Mouse (Mus musculus): ENCODE data around the gene Abcf3. TPM values are rescaled to one million over a fixed set of nuclear protein-coding genes. Genes with fewer than 3 reads are reported as not detected.

The Abcf3 gene
- polyA plus RNA-seq, 2 experiments, result 56.0 to 61.8 TPM

DNA sequence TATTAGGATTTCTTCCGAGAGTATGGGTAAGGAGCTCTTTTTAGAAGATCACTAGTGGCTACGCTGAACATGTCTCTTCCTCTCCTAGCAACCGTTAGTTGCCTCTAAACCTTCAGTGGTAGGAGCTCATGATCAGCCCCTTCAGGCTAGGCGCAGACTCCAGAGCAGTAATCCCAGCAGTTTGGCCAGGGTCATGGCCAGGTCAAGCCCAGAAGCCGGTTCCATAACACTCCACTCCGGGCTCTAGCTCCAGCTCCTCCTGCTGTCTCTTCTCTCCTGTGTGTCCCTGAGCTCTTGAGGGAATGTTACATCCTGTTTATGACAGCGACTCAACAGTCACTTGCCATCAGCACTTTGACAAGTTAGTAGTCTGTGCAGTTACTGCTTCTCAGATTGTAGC lies 9.0 kb downstream of the Abcf3 start:
- no peak overlapping the region for H3K9ac ChIP-seq (ENCODE audit: low read depth, low read length, severe bottlenecking)
- no peak overlapping the region for H3K4me2 ChIP-seq (replicated peaks; ENCODE audit: low read depth, low read length, severe bottlenecking)
- H3K4me1 ChIP-seq (ENCODE audit: control insufficient read depth, insufficient read depth, low read length), result no peaks in the 10 kb centered on the region
- H3K9me3 ChIP-seq (ENCODE audit: control insufficient read depth, low read length), result no peaks in the 10 kb centered on the region
- 65% methylated on average over 7 of the region's 7 CpGs for WGBS
- TF ChIP-seq POLR2A (IDR thresholded peaks at IDR 0.05; ENCODE audit: borderline replicate concordance, extremely low read depth, insufficient read depth, insufficient read length), result no peak
- H3K27me3 ChIP-seq (ENCODE audit: control insufficient read depth, insufficient read depth, low read length), result no peaks in the 10 kb centered on the region
- no peak overlapping the region for H3K4me3 ChIP-seq (replicated peaks; ENCODE audit: low read length)
- ATAC-seq (ENCODE audit: low FRiP score, low read depth), result no peak
- no peak overlapping the region for H3K27ac ChIP-seq (replicated peaks; ENCODE audit: low read depth, low read length)
- H3K36me3 ChIP-seq (ENCODE audit: control insufficient read depth, insufficient read depth, low read length), result peaks cover 94% of the 10 kb centered on the region
- DNase-seq (ENCODE audit: low spot score), result no peak

DNA sequence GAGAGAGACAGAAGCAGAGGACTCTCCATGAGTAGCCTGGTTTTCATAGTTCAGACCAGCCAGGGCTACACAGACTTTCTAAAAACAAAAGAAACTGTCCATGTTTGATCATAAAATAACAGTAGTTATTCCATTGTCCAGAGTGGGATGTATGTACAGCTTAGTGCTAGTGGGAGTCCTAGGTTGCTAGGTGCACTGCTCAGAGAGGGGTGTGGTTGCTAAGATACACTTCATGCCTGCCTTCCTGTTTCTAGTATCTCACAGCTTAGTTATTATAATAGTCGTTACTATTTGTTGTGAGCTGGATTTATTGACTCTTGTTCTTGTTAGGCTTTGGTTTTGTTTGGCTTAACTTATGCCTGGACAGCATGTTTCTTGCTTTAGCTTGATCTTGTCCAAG lies 16.7 kb downstream of the Abcf3 start:
- ATAC-seq (ENCODE audit: low FRiP score, low read depth) (no peak), DNase-seq (ENCODE audit: low spot score) (no peak)
- H3K4me3 ChIP-seq (replicated peaks; ENCODE audit: low read length), result no peak overlapping the region
- H3K4me1 ChIP-seq (ENCODE audit: control insufficient read depth, insufficient read depth, low read length), result no peaks in the 10 kb centered on the region
- WGBS, result 74% methylated on average over 1 of the region's 1 CpGs
- no peak overlapping the region for H3K9ac ChIP-seq (ENCODE audit: low read depth, low read length, severe bottlenecking)
- H3K27me3 ChIP-seq (ENCODE audit: control insufficient read depth, insufficient read depth, low read length), result no peaks in the 10 kb centered on the region
- peaks cover 31% of the 10 kb centered on the region for H3K36me3 ChIP-seq (ENCODE audit: control insufficient read depth, insufficient read depth, low read length)
- H3K9me3 ChIP-seq (ENCODE audit: control insufficient read depth, low read length), result no peaks in the 10 kb centered on the region
- H3K4me2 ChIP-seq (replicated peaks; ENCODE audit: low read depth, low read length, severe bottlenecking), result no peak overlapping the region
- no peak overlapping the region for H3K27ac ChIP-seq (replicated peaks; ENCODE audit: low read depth, low read length)
- TF ChIP-seq POLR2A (IDR thresholded peaks at IDR 0.05; ENCODE audit: borderline replicate concordance, extremely low read depth, insufficient read depth, insufficient read length), result no peak

DNA sequence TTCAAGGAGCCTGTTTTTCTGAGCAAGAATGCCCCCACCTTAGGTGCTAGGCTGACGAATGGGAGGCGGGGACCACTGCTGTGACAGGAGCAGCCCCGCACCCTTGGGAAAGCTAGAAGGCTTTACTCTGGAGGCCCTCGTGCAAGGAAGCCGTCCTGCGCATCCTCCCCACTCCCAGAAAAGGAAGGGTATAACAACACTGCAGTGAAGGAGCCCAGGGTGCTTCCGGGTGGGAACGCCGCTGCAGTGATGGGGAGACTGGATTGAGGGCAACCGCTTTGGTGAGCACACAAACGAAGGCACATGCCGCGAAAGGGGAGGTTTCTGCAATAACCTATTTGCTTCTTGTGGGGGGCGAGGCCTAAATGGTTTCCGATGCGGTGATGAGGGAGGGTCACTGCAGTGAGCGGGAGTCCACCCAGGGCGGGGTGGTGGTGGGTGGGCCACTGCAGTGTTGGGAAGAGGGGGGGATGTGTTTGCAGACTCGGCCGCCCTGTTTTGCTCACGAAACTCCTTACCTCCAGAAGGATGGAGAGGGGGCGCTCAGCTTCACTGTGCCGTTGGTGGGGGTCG lies 41.1 kb downstream of the Abcf3 start, which contains the start of gene Vwa5b2:
Vwa5b2 (plus strand) TSS at position 106 of the 573 bp plus-strand sequence.
- TF ChIP-seq POLR2A (IDR thresholded peaks at IDR 0.05; ENCODE audit: borderline replicate concordance, extremely low read depth, insufficient read depth, insufficient read length), result no peak
- peak; percentile 61 for ATAC-seq (ENCODE audit: low FRiP score, low read depth)
- H3K36me3 ChIP-seq (ENCODE audit: control insufficient read depth, insufficient read depth, low read length), result no peaks in the 10 kb centered on the region
- WGBS, result 1% methylated on average over 24 of the region's 24 CpGs
- peak within 1 kb of the TSS; percentile 52 for H3K4me3 ChIP-seq (replicated peaks; ENCODE audit: low read length)
- H3K27ac ChIP-seq (replicated peaks; ENCODE audit: low read depth, low read length), result no peak within 1 kb of the TSS
- peaks cover 17% of the 10 kb centered on the region for H3K4me1 ChIP-seq (ENCODE audit: control insufficient read depth, insufficient read depth, low read length)
- peak; percentile 8 for DNase-seq (ENCODE audit: low spot score)
- H3K27me3 ChIP-seq (ENCODE audit: control insufficient read depth, insufficient read depth, low read length), result peaks cover 48% of the 10 kb centered on the region
- peak within 1 kb of the TSS; percentile 90 for H3K4me2 ChIP-seq (replicated peaks; ENCODE audit: low read depth, low read length, severe bottlenecking)
- H3K9ac ChIP-seq (ENCODE audit: low read depth, low read length, severe bottlenecking), result peak within 1 kb of the TSS; percentile 54
- H3K9me3 ChIP-seq (ENCODE audit: control insufficient read depth, low read length), result no peaks in the 10 kb centered on the region

DNA sequence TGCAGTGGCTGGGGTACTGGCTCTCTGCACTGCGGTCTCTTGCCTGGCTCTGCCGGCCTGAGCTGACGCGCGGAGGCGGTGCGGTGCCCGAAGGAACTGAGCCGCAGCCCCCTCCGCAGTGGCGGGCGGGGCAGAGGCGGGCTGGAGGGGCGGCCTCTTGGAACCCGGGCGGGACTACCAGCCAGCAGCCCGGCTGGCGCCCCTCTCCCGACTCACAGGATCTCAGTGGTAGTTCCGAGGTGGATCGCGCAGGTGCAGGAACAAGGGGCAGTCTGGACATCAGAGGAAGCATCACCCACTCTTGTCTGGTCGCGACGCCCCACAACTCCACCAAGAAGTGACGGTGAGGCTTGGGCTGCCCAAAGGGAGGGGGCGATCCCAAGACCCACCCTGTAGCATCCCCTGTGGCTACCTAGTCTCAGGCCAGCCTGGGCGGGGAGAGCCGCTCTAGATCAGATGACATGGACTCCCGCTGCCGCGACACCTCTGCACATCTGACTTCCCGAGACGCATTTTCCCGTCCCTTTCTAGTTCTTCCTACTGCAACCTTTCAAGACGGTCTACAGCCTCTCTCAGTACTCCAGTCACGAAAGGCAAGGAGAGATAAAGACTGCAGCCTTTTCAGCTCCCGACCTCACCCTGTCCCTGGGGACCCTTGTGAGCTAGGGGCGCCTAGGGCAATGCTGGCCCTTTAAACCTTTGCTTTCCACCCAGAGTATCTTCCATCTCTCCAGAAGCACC lies 41.7 kb downstream of the Abcf3 start:
- TF ChIP-seq POLR2A (IDR thresholded peaks at IDR 0.05; ENCODE audit: borderline replicate concordance, extremely low read depth, insufficient read depth, insufficient read length), result no peak
- Histone ChIP-seq H3K4me1 (ENCODE audit: control insufficient read depth, insufficient read depth, low read length) (peaks cover 17% of the 10 kb centered on the region), H3K27ac (replicated peaks; ENCODE audit: low read depth, low read length) (no peak overlapping the region), H3K9ac (ENCODE audit: low read depth, low read length, severe bottlenecking) (peak overlapping the region; percentile 54), H3K4me2 (replicated peaks; ENCODE audit: low read depth, low read length, severe bottlenecking) (peak overlapping the region; percentile 90), H3K9me3 (ENCODE audit: control insufficient read depth, low read length) (no peaks in the 10 kb centered on the region), H3K27me3 (ENCODE audit: control insufficient read depth, insufficient read depth, low read length) (peaks cover 48% of the 10 kb centered on the region), H3K36me3 (ENCODE audit: control insufficient read depth, insufficient read depth, low read length) (no peaks in the 10 kb centered on the region), H3K4me3 (replicated peaks; ENCODE audit: low read length) (peak overlapping the region; percentile 52)
- peak; percentile 25 for DNase-seq (ENCODE audit: low spot score)
- 0% methylated on average over 37 of the region's 39 CpGs for WGBS
- peak; percentile 73 for ATAC-seq (ENCODE audit: low FRiP score, low read depth)

DNA sequence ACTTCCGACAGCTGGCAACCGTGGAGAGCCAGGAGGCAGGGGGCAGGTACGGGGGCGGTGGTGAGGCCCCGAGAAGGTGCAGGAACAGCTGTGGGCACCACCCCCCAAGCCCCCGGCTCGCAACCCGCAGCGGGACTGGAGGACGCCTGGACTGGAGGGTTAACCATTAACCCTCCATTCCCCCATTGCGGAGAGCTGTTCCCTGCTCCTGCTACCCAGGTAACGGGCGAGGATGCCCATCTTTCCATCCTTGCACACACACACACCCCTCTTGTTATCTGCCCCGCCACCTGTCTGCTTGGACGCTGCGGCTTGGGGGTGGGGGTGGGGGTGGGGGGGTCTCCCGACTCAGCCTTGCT lies 42.3 kb downstream of the Abcf3 start:
- H3K36me3 ChIP-seq (ENCODE audit: control insufficient read depth, insufficient read depth, low read length), result no peaks in the 10 kb centered on the region
- peaks cover 17% of the 10 kb centered on the region for H3K4me1 ChIP-seq (ENCODE audit: control insufficient read depth, insufficient read depth, low read length)
- H3K27me3 ChIP-seq (ENCODE audit: control insufficient read depth, insufficient read depth, low read length), result peaks cover 48% of the 10 kb centered on the region
- H3K27ac ChIP-seq (replicated peaks; ENCODE audit: low read depth, low read length), result no peak overlapping the region
- H3K4me2 ChIP-seq (replicated peaks; ENCODE audit: low read depth, low read length, severe bottlenecking), result peak overlapping the region; percentile 90
- H3K9me3 ChIP-seq (ENCODE audit: control insufficient read depth, low read length), result no peaks in the 10 kb centered on the region
- ATAC-seq (ENCODE audit: low FRiP score, low read depth) (no peak; the same call in 1 of the 2 replicates), DNase-seq (ENCODE audit: low spot score) (no peak)
- 4% methylated on average over 15 of the region's 17 CpGs for WGBS
- H3K4me3 ChIP-seq (replicated peaks; ENCODE audit: low read length), result peak overlapping the region; percentile 52
- no peak overlapping the region for H3K9ac ChIP-seq (ENCODE audit: low read depth, low read length, severe bottlenecking)
- no peak for TF ChIP-seq POLR2A (IDR thresholded peaks at IDR 0.05; ENCODE audit: borderline replicate concordance, extremely low read depth, insufficient read depth, insufficient read length)

Data from limb, embryonic 14.5 days (tissue).